Mouse (Mus musculus) adipocyte (in vitro differentiated cells): Measurements from ENCODE around the gene Bbx.

Experiments used
- DNase-seq: peaks from one replicate; pipeline ENCODE4 v3.0.0-alpha.2; 2016; ENCODE audit warnings: low spot score

Bbx gene

GRCm38 (mm10) chr16:50311588-50311987, 120.6 kb downstream of the Bbx start:
- no peak for DNase-seq

GRCm38 (mm10) chr16:50309411-50310042, 122.7 kb downstream of the Bbx start:
- peak; percentile 94 for DNase-seq

GRCm38 (mm10) chr16:50308256-50308655, 123.9 kb downstream of the Bbx start:
- DNase-seq = no peak

- peak; percentile 38 for DNase-seq
Measured at GRCm38 (mm10) chr16:50307231-50307630, 125.0 kb downstream of the Bbx start.

GRCm38 (mm10) chr16:50306727-50307126, 125.5 kb downstream of the Bbx start:
- peak; percentile 54 for DNase-seq

- no peak for DNase-seq
Measured at GRCm38 (mm10) chr16:50305156-50305555, 127.0 kb downstream of the Bbx start.

GRCm38 (mm10) chr16:50302566-50302965, 129.6 kb downstream of the Bbx start:
- DNase-seq = no peak

GRCm38 (mm10) chr16:50298743-50299443, 133.3 kb downstream of the Bbx start:
- DNase-seq = no peak

- DNase-seq = peak; percentile 48
Measured at GRCm38 (mm10) chr16:50293502-50294228, 138.5 kb downstream of the Bbx start.

- no peak for DNase-seq
Measured at GRCm38 (mm10) chr16:50292834-50293233, 139.4 kb downstream of the Bbx start.

- DNase-seq = no peak
Measured at GRCm38 (mm10) chr16:50289764-50290163, 142.4 kb downstream of the Bbx start.

- DNase-seq = no peak
Measured at GRCm38 (mm10) chr16:50272813-50273212, 159.4 kb downstream of the Bbx start.

- no peak for DNase-seq
Measured at GRCm38 (mm10) chr16:50262647-50263046, 169.5 kb downstream of the Bbx start.

GRCm38 (mm10) chr16:50262209-50262608, 170.0 kb downstream of the Bbx start:
- no peak for DNase-seq

- no peak for DNase-seq
Measured at GRCm38 (mm10) chr16:50261741-50262140, 170.4 kb downstream of the Bbx start.

GRCm38 (mm10) chr16:50254522-50255159, 177.5 kb downstream of the Bbx start:
- peak; percentile 73 for DNase-seq

GRCm38 (mm10) chr16:50251417-50251975, 180.7 kb downstream of the Bbx start:
- no peak for DNase-seq

- DNase-seq = no peak
Measured at GRCm38 (mm10) chr16:50250469-50250868, 181.7 kb downstream of the Bbx start.

GRCm38 (mm10) chr16:50249036-50249435, 183.2 kb downstream of the Bbx start:
- DNase-seq = no peak

GRCm38 (mm10) chr16:50242444-50242843, 189.7 kb downstream of the Bbx start:
- DNase-seq = peak; percentile 14

- peak; percentile 21 for DNase-seq
Measured at GRCm38 (mm10) chr16:50241604-50242003, 190.6 kb downstream of the Bbx start.

GRCm38 (mm10) chr16:50235231-50235630, 197.0 kb downstream of the Bbx start:
- no peak for DNase-seq
